Mouse (Mus musculus): Measurements from ENCODE around the gene Nt5c3b. TPM values are rescaled to one million over a fixed set of nuclear protein-coding genes. Genes with fewer than 3 reads are reported as not detected.

Gene Nt5c3b
- polyA plus RNA-seq, 1 experiment from 2014 or later = 167 TPM

GRCm38 (mm10) chr11:100462699-100463098 lies 21.1 kb upstream of the Nt5c3b start:
- Histone ChIP-seq H3K4me1 (peaks cover 7% of the 10 kb centered on the region; the same call in 1 of the 2 replicates), H3K9me3 (no peaks in the 10 kb centered on the region), H3K4me2 (no peak overlapping the region), H3K9ac (no peak overlapping the region), H3K27me3 (no peaks in the 10 kb centered on the region), H3K27ac (no peak overlapping the region), H3K36me3 (peaks cover 50% of the 10 kb centered on the region), H3K4me3 (no peak overlapping the region)
- no peak for ATAC-seq (ENCODE audit: insufficient number of reproducible peaks, insufficient read depth, low FRiP score, low TSS enrichment, low read depth)
- 92% methylated on average over 10 of the region's 10 CpGs for WGBS

GRCm38 (mm10) chr11:100457711-100458110 lies 16.1 kb upstream of the Nt5c3b start:
- no peak for ATAC-seq (ENCODE audit: insufficient number of reproducible peaks, insufficient read depth, low FRiP score, low TSS enrichment, low read depth)
- Histone ChIP-seq H3K4me2 (no peak overlapping the region), H3K27me3 (no peaks in the 10 kb centered on the region), H3K27ac (no peak overlapping the region), H3K4me3 (no peak overlapping the region), H3K9me3 (no peaks in the 10 kb centered on the region), H3K36me3 (peaks cover 44% of the 10 kb centered on the region), H3K9ac (no peak overlapping the region), H3K4me1 (no peaks in the 10 kb centered on the region)
- WGBS = 89% methylated on average over 5 of the region's 5 CpGs

GRCm38 (mm10) chr11:100457247-100457646 lies 15.6 kb upstream of the Nt5c3b start:
- Histone ChIP-seq H3K9ac (no peak overlapping the region), H3K27me3 (no peaks in the 10 kb centered on the region), H3K4me1 (no peaks in the 10 kb centered on the region), H3K9me3 (no peaks in the 10 kb centered on the region), H3K36me3 (peaks cover 39% of the 10 kb centered on the region), H3K4me3 (no peak overlapping the region), H3K4me2 (no peak overlapping the region), H3K27ac (no peak overlapping the region)
- 75% methylated on average over 4 of the region's 4 CpGs for WGBS
- no peak for ATAC-seq (ENCODE audit: insufficient number of reproducible peaks, insufficient read depth, low FRiP score, low TSS enrichment, low read depth)

DNA sequence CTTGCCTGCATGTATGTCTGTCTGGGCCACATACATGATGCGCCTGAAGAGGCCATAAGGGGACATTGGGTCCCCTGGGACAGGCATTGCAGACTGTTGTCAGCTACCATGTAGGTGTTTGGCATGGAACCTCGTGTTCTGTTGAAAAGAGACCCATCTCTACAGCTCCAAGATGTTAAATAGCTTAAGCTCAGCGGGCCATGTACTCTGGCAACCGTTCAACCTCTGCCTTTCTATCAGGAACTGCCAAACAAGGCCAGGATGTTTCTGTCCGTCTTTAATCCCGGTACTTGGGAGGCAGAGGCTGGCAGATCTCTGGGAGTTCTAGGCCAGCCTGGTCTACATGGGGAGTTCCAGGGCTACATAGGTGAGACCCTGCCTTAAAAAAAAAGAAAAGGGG lies 1.0 kb upstream of the Nt5c3b start:
- Histone ChIP-seq H3K4me1 (peaks cover 14% of the 10 kb centered on the region), H3K9me3 (no peaks in the 10 kb centered on the region), H3K4me2 (no peak overlapping the region), H3K27ac (no peak overlapping the region), H3K9ac (no peak overlapping the region), H3K27me3 (no peaks in the 10 kb centered on the region), H3K4me3 (no peak overlapping the region), H3K36me3 (peaks cover 15% of the 10 kb centered on the region)
- WGBS = 92% methylated on average over 6 of the region's 6 CpGs
- no peak for ATAC-seq (ENCODE audit: insufficient number of reproducible peaks, insufficient read depth, low FRiP score, low TSS enrichment, low read depth)

- H3K27ac ChIP-seq = peak overlapping the region; percentile 63
- peak; percentile 91 for ATAC-seq (ENCODE audit: insufficient number of reproducible peaks, insufficient read depth, low FRiP score, low TSS enrichment, low read depth)
- H3K4me1 ChIP-seq = peaks cover 14% of the 10 kb centered on the region
- peak overlapping the region; percentile 94 for H3K9ac ChIP-seq
- no peaks in the 10 kb centered on the region for H3K9me3 ChIP-seq
- peak overlapping the region; percentile 70 for H3K4me2 ChIP-seq
- H3K36me3 ChIP-seq = peaks cover 32% of the 10 kb centered on the region
- H3K27me3 ChIP-seq = no peaks in the 10 kb centered on the region
- whole genome bisulfite sequencing = under 1% methylated on average over 52 of the region's 52 CpGs
- peak overlapping the region; percentile 82 for H3K4me3 ChIP-seq
Observed at GRCm38 (mm10) chr11:100440691-100441522, 701 bp downstream of the Nt5c3b start.

DNA sequence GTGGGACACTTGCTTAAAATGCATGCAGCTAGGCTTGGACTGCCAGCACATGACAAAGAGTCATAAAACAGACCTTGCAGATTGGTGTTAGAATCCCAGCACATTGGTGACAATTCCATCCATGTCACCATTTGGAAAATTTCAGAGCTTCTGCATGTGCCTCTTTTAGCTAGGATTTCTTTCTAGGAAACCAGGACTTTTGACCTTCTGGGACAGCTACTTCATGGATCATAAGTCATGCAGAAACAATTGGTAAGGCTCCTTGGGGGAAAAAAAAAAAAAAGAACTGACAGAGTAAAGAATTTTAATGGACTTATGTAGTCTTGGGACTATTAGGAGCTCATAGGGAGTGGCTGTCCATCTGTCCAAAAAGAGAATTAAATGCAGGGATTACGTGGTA lies 3.7 kb downstream of the Nt5c3b start:
- Histone ChIP-seq H3K27ac (no peak overlapping the region), H3K4me1 (peaks cover 14% of the 10 kb centered on the region), H3K36me3 (peaks cover 58% of the 10 kb centered on the region), H3K27me3 (no peaks in the 10 kb centered on the region), H3K4me2 (no peak overlapping the region), H3K9me3 (no peaks in the 10 kb centered on the region), H3K4me3 (no peak overlapping the region), H3K9ac (no peak overlapping the region)
- 92% methylated on average over 1 of the region's 1 CpGs for whole genome bisulfite sequencing
- ATAC-seq (ENCODE audit: insufficient number of reproducible peaks, insufficient read depth, low FRiP score, low TSS enrichment, low read depth) = no peak

DNA sequence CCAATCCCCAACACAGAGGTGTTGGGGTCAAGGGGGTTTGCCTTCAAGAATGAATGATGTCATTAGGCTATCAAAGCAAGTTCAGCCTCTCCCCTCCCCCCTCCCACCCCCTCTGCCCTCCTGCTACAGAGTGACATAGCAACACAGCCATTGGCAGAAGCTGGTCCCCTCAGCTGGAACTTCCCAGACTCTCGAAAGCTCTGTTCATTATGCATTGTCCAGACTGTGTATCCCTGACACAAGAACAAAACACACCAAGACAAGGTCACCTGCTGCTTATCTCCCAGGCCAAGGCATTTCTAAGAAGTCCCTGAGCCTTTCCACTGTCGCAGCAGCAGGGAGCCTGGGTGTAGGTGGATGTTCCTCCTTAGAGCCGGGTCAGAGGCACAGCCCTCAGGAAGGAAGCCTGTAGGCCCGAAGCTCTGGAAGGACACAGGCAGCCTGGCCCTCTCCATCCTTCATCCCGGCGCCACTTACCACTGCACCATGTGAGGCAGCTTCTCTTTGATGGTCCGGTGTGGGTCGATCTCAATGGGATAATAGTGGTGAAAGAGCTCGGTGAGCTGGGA lies 5.8 kb downstream of the Nt5c3b start:
- no peak for ATAC-seq (ENCODE audit: insufficient number of reproducible peaks, insufficient read depth, low FRiP score, low TSS enrichment, low read depth)
- Histone ChIP-seq H3K36me3 (peaks cover 76% of the 10 kb centered on the region), H3K27ac (no peak overlapping the region), H3K4me1 (peaks cover 10% of the 10 kb centered on the region), H3K9ac (no peak overlapping the region), H3K4me3 (no peak overlapping the region), H3K27me3 (no peaks in the 10 kb centered on the region), H3K4me2 (no peak overlapping the region), H3K9me3 (no peaks in the 10 kb centered on the region)
- WGBS = 70% methylated on average over 9 of the region's 9 CpGs

GRCm38 (mm10) chr11:100432002-100432401 lies 9.6 kb downstream of the Nt5c3b start:
- H3K4me1 ChIP-seq = no peaks in the 10 kb centered on the region
- 86% methylated on average over 5 of the region's 5 CpGs for WGBS
- no peak for ATAC-seq (ENCODE audit: insufficient number of reproducible peaks, insufficient read depth, low FRiP score, low TSS enrichment, low read depth)
- no peak overlapping the region for H3K4me2 ChIP-seq
- H3K36me3 ChIP-seq = peaks cover 79% of the 10 kb centered on the region
- no peaks in the 10 kb centered on the region for H3K27me3 ChIP-seq
- no peak overlapping the region for H3K4me3 ChIP-seq
- H3K27ac ChIP-seq = no peak overlapping the region
- H3K9me3 ChIP-seq = no peaks in the 10 kb centered on the region
- no peak overlapping the region for H3K9ac ChIP-seq

DNA sequence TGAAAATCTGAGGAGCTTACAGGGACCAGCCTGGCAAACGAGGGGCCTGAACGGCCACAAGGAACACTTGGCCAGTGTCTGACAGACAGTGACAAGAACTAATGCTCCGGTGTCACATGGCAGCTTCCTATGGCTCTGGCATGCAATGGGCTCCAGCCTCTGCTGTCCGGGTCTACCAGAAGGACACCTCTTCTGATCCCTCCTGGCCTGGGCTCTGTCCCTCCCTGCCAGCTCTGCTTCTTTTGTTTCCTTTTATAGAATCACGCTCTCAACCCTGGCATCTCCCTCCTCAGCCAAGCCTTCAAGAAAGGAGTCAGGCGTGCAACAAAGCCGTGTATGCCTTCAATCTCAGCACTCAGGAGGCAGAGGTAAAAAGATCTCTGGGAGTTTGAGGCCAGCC lies 11.6 kb downstream of the Nt5c3b start:
- no peaks in the 10 kb centered on the region for H3K27me3 ChIP-seq
- ATAC-seq (ENCODE audit: insufficient number of reproducible peaks, insufficient read depth, low FRiP score, low TSS enrichment, low read depth) = no peak
- no peak overlapping the region for H3K4me2 ChIP-seq
- no peaks in the 10 kb centered on the region for H3K9me3 ChIP-seq
- H3K4me1 ChIP-seq = no peaks in the 10 kb centered on the region
- H3K36me3 ChIP-seq = peaks cover 75% of the 10 kb centered on the region
- no peak overlapping the region for H3K9ac ChIP-seq
- 90% methylated on average over 7 of the region's 7 CpGs for WGBS
- H3K27ac ChIP-seq = no peak overlapping the region
- no peak overlapping the region for H3K4me3 ChIP-seq

GRCm38 (mm10) chr11:100428612-100429199 lies 12.9 kb downstream of the Nt5c3b start:
- ATAC-seq (ENCODE audit: insufficient number of reproducible peaks, insufficient read depth, low FRiP score, low TSS enrichment, low read depth) = no peak
- Histone ChIP-seq H3K9me3 (no peaks in the 10 kb centered on the region), H3K27me3 (no peaks in the 10 kb centered on the region), H3K4me1 (no peaks in the 10 kb centered on the region), H3K27ac (no peak overlapping the region), H3K9ac (no peak overlapping the region), H3K4me3 (no peak overlapping the region), H3K36me3 (peaks cover 78% of the 10 kb centered on the region), H3K4me2 (no peak overlapping the region)
- WGBS = 72% methylated on average over 9 of the region's 9 CpGs

GRCm38 (mm10) chr11:100426820-100427219 lies 14.8 kb downstream of the Nt5c3b start:
- Histone ChIP-seq H3K27me3 (no peaks in the 10 kb centered on the region), H3K9ac (no peak overlapping the region), H3K27ac (no peak overlapping the region), H3K4me2 (no peak overlapping the region), H3K4me3 (no peak overlapping the region), H3K4me1 (no peaks in the 10 kb centered on the region), H3K9me3 (no peaks in the 10 kb centered on the region), H3K36me3 (peaks cover 81% of the 10 kb centered on the region)
- WGBS = 87% methylated on average over 3 of the region's 3 CpGs
- no peak for ATAC-seq (ENCODE audit: insufficient number of reproducible peaks, insufficient read depth, low FRiP score, low TSS enrichment, low read depth)

- H3K27ac ChIP-seq = peak overlapping the region; percentile 11; the same call in 1 of the 2 replicates
- no peak overlapping the region for H3K4me3 ChIP-seq
- H3K27me3 ChIP-seq = no peaks in the 10 kb centered on the region
- H3K9me3 ChIP-seq = no peaks in the 10 kb centered on the region
- no peak overlapping the region for H3K4me2 ChIP-seq
- WGBS = 34% methylated on average over 7 of the region's 7 CpGs
- no peak overlapping the region for H3K9ac ChIP-seq
- peaks cover 82% of the 10 kb centered on the region for H3K36me3 ChIP-seq
- no peak for ATAC-seq (ENCODE audit: insufficient number of reproducible peaks, insufficient read depth, low FRiP score, low TSS enrichment, low read depth)
- H3K4me1 ChIP-seq = peaks cover 3% of the 10 kb centered on the region; the same call in 1 of the 2 replicates
Observed at GRCm38 (mm10) chr11:100425851-100426250, 15.8 kb downstream of the Nt5c3b start.
